Mouse (Mus musculus): ENCODE results near the gene A830031A19Rik.

Gene A830031A19Rik

DNA sequence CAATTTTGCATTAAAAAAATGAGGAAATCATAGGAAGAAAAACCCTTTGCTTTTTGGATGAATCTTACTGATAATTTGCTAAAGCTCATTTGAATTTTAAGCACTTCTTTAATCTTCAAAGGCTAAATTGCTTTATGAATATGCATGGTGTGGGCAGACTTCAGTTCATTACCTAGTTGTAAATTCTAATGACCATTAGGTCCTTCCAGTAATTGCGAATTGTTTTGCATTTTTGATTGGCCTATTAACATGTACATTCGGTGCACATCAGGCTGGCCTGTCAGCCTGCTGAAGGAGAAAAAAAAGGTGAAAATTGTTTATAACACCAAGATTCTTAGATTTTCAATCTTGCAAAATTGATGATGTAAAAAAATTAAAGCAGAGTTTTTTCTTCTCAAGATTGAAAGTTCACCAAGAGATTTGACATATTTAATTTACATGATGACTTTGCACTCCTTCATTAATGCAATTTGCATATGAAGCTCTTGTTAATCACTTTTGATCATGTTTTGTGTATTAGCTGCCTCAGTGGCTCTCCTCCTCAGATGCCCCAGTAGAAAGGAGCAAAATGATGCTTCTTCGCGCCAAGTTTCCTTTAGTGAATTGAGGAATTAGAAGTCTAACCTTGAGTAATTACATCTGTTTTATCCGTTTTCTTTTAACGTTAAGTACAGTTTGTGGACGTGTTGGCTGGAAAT is 21.0 kb upstream of the A830031A19Rik start:
- no peak for DNase-seq

DNA sequence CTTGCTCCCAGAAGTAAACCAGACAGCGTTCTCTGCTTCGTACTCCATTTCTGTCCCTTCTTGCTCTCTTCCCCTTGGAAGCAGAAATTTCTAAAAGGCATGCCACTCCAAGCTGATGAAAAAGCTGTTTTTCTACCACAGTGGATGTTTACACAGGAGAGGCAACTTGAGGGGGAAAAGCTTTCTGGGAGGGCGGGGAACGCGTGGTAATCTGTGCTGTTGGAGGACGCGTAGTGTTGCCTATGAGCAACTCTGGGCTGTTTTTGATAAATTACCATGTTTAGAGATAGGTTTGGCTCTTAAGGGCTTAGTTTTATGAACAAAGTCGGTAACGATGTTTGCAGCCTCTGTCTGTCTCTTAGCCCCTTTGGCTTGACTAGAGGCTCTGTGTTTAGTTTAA is 20.4 kb upstream of the A830031A19Rik start:
- no peak for DNase-seq

DNA sequence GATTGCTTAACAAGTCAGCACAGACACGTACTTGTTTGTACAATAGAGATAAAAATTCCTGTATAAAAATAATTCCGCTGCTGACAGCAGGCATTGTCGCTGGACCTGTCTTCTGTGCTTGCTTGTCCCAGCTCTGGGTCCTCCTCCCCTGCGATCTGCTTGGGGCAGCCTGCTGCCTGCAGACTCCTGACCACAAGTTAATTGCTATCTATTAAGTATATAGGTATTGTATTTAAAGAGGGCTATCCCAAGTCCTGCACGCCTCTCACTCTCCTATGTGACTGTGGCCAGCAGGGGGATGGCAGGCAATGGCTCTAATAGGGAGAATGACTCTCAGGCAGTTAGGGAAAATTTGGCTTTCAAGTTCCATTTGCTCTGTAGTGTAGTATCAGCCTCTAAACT is 19.2 kb upstream of the A830031A19Rik start:
- DNase-seq: no peak

DNA sequence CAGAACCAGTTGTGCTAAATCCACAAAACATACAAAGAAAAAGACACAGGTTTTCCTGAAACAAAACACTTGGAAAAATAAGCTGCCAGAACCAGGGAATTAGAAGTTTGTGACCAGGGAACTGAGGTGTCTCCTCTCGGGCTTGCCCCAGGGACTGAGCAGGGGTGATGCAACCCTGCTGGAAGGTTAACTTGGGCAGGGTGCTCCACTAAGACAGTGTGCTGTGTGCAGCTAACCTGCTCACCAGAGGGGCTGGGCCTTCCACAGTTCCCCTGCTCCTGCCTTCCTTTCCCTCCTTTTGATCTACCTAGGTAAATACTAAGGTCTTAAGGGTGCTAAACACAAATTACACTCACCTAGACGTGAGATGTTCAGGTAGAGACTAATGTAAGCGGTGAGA is 17.8 kb upstream of the A830031A19Rik start:
- no peak for DNase-seq

DNA sequence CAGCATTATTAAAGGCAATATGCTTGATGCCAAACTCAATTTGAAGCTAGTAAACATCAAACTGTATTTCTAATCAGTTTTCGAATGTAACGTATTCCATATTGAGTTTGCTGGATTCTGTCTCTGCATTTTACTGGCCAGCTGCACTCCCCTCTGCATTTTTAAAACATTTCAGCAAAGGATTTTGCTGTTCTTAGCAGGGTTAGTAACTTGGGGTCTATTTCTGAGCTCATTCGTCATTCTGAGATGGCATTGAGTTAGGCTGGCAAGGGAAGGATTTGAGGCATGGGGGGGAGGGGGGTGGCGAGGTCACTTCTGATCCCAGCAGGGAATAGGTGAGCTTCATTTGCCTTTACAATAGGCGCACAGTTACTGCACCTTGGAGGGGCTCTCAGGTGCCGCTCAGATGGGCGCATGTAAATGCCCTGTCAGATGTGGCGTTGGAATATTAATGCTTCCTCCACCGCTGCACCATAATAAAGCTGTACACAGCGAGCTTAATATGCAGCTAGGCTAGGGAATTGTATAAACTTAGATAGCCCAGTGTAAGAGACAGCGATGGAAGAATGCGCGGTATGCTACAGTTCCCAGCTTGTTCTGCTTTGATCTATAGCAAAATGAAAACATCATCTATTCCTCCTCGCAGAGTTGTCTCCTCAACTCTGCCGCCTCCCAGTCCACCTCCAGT is 16.7 kb upstream of the A830031A19Rik start:
- no peak for DNase-seq

DNA sequence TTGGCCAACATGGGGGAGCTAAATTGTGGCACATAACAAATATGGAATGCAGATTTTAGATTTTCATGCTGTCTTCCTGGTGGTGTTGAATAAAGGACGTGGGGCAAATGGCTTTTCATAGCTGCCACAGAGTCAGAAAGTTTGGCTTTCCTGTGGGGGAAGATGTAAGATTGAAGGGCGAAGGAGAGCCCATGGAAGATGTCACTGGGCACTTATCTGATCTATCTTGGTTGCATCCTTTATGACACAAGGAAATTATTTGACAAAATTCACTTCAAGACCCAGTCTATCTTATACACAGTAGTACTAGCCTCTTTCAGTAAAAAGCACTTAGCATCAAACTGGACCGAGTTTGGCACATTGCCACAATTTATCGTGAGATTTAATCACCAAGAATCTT is 15.6 kb upstream of the A830031A19Rik start:
- DNase-seq: no peak

DNA sequence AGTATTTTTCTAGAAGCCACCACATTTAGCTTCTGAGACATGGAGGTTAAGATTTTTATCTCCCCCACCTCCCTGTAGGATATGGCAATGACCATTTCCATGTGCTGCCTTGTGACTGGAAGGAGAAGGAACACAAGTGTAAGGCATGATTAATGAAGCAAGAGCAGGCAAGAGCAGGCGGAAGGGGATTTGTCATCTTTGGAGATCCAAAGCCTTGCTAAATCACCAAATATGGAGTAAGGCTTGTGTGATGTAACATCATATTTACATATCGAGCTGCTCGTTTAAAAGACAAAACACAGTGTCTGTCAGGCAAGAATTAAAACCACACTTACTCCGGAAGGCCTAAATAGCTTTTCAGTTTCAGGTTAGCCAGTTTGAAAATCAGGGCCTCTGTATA is 12.2 kb upstream of the A830031A19Rik start:
- no peak for DNase-seq

DNA sequence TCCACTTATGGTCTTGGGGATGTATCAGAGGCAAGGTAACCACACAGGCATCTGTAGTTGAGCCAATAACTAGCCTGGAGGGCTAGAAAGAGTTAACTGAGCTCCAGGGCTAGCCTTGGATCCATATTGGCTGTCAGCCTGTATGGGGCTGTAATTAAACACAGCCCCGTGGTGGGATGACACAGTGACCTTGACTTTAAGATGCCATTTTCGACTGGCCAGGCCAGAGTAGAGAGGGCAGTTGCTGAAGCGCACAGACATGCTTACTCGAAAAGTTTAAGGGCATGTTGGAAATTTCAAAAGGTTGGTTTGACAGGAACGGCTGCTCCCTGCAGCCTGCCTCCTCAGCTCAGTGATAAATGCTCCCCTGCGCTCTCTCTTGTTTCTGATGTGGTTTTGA is 11.1 kb upstream of the A830031A19Rik start:
- no peak for DNase-seq

DNA sequence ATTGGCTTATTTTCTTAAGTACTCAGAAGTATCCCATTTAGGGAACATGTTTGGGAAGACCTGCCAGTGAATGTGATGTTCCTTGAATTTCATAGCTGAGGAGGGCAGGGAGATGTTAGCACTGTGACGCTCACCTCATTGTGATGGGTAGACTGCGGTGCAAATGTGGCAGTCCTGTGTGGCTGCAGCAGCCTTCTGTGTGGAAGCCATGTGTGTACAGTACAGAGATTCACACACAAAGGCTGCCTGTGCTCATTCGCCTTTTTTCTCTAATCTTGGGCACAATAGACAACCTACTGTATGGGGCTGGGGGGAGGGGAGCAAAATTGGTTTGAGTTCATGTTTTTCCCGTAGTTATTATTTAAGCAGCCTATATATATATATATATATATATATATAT is 9.7 kb upstream of the A830031A19Rik start:
- DNase-seq: no peak

DNA sequence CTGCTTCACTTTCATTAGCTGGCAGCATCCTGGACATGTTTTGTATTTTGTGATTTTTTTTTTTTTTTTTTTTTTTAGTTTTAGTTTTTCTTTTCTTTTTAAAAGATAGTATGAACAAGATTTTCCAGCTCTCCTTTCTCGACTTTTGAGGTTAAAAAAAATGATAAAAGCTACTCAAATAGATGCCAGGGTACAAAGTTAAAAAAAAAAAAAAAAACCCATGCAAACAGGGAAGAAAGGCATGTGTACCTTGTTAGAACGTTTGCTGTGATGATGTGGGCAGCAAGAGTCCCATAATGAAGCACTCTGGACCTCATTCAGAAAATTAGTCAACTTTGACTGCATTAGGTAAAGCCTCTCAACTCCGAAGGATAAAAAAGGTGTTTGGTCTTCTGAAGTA is 9.2 kb upstream of the A830031A19Rik start:
- DNase-seq: no peak

DNA sequence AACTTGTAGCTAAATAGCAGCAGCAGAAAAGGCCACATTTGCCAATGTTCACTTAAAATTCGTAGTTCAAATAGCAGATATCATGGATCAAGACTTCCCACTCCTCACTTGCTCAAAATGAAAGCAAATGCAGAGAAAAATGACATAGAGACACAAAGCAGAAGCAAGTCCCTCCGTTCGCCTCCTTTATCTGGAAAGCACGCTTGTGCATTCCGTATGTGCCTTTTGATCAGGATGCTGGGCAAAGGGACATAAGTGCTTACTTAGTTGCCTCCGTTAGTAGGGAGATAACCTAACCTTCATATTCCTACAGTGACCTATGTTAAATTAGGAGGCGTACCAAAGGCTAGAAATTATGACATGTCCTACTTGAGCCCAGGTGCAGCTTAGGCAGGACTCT is 8.6 kb upstream of the A830031A19Rik start:
- DNase-seq: no peak

DNA sequence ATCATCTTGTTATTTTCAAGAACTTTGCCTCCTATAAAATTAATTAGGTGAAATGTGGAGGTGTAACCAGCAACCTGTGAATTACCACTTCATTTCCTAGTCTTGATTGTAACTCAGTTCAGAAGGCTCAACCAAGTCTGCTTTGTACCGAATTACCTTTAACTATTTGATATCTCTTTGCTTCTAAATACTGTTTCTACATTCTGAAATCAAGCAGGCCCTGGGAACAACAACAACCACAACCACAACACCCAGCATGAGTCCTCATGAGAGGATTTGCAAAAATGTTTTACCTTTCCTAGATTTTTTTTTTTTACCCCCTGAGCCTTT is 8.2 kb upstream of the A830031A19Rik start:
- DNase-seq: no peak

DNA sequence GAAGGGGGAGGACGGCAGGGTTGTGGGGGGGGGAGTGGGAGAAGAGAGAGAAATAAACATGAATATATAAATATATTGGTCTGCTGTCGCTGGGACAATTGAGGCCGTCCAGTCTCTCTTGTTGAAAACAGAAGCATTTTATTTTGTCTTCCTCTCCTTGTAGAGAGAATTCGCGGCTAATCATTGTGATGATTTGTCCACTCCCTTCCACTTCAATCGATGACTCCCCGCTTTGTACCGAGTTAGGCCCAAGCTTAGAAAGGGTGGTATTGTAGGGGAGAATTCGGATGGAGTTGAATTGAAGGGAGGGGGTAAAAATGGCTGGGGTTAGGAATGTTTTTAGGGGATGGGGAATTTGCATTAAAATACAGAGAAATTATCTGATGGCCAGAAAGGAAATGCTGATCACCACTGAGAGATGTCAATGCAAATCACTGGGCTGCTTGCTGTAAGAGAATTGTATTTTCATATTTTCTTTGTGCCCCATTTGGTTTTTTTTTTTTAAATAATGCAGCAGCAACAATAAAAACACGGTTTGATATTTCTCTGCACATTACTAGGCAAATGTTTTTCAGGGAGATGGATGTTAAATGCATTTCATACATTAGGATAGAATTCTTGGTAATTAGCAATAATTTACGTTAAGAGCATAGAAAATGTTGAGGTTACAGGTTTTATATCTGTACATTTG is 7.7 kb upstream of the A830031A19Rik start:
- DNase-seq: no peak

DNA sequence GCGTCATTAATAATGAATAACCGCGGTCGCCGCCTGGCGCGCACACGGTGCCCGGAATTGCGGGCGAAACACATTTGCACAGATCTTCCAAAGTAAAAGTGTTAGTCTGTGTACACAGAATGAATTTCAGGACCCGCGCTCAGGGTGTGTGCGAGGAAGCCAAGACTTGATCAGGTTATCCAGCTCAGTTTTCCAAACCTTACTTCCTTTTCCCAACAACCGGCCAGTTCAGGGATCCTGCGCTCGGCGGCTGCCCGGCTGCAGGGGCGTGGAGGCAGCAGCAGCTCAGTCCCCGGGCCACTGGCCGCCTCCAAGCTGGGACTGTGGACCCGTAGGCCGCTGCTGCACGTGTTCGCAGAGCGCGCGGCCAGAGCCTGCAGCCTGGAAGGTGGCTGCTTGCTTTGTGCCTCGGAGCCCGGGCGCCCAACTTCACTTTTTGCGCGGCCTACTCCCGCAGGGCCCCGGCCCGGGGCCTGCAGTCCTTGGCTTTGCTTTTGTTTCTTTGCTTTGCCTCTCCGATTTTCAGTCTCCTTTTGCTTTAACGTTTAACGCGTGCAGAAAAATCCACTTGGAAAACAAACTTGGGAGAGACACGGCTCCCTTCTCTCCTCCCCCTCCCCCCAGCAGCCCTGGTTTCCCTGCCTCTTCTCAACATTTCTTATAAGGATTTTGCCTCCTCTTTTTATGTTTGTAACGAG is 7.0 kb upstream of the A830031A19Rik start:
- DNase-seq: no peak

DNA sequence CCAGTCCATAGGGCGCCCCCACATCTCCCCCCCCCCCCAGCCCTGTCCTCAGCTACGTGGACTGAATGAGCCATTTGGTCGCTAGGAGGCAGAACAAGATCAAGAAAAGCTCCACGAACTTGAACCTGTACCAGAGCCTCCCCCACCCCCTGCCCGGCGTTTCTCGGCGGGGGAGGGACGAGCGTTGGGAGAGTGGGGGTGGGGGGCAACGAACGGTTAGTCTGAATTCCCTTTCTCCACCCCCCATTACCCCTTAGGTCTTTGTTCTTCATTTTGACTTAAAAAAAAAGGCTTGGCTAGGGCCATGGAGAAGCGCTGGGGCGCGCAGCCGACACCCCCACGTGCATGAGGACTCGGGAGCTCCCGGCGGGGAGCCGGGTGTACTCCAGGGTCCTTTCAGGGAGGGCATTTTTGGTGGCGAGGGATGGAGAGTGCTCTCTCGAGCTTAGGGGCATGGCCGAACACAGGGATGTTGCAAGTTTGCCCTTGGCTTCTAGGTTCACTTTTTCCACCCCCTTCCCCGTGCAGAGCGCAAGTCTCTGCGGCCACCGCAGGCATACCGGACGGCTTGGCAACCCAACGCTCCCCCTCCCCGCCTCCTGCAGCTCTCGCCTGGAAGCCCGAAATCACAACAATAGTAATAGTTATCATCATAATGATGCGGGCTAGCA is 6.3 kb upstream of the A830031A19Rik start:
- DNase-seq: peak in 1 of 2 experiments; percentile 27

DNA sequence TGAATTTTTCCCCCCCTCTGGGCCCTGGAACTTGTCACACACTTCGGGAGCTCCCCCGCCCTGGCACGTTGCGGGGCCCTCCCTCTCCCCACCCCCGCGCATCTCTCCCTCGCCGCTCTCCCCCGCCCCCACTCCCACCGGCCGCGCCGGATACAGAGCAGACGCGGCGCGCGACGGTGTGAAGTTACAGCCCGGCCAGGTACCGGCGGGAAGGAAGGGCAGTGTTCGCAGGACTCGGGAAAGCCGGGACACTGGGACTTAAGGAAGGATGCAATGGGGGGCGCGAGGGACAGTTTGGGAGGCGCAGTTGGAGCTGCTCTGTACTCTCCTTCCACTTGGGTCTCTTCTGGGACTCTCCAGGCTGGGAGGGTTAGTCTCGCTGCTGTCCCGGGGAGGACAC is 5.7 kb upstream of the A830031A19Rik start:
- DNase-seq: peak; percentile 19 to 20

DNA sequence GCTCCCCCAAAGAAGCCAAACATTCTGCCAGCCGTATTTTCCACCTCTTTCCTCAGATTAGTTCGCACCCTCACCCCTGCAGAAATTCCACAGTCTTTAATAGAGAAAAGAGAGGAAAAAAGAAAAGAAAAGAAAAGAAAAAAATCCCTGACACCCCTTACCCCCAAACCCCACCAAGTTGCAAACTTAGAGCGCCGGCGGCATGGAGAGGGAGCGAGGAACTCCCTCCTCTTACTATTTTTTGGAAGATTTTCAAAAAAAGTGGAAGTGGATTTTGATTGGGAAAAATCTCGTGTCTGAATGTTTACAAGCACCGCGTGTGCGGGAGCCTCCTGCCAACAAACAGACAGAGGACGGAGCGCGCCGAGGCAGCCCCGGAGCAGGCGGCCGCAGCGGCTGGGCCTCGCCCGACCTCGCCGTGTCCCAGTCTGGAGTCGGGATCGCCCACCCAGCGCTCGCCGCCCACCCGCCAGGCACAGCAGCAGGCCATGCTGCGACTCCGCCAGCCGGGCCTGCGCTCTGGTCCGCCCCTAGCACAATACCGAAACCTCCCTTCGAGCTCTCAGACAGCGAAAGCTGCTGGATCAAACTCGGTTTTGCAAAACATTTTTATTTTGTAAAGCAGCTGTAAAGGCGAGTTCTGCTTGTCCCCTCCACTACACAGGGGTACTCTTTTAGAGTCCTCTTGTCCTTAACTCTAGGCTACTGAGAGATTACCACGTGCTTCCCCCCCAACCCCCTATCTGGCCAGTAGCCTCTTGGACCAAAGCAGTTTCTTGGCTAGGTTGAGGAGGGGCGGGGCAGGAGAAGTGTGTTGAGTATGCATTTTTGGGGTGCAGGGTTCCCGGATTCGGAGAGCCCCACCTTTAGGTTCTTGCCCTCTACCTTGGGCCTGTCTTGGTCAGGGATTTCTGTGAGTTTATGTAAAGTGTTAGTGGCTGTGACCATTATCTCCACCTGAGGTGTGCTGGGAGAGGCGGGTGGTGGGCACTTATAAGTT is 4.8 kb upstream of the A830031A19Rik start:
- peak in 1 of 2 experiments; percentile 10 for DNase-seq

DNA sequence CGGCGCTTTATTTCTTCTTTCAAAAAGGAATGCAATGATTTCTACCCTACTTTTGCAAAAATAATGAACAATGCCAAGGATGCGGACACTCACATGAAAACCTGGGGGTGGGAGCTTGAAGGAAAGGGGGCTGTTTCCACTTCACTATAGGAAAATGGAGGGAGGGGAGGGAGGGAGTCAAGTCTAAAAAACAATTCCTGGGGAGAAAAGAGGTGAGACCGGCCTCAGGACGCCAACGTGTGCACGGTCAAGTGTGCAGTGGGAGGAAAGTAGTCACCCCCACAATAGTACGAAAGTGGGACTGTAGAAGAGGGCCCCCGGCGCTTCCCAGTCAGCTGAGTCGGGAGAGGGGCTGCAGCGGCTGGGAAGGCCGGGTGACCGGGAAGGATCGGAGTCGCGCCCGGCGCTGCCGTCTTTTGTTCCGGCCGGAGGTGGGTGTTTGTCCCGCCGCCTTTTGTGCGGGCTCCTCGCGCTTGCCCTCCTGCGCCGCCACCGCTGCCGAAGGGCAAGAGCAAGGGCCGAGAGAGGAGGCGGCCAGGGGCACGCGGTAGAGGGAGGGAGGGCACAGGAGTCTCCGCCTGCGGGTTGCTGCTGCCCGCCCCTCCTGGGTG is 4.0 kb upstream of the A830031A19Rik start:
- no peak for DNase-seq

DNA sequence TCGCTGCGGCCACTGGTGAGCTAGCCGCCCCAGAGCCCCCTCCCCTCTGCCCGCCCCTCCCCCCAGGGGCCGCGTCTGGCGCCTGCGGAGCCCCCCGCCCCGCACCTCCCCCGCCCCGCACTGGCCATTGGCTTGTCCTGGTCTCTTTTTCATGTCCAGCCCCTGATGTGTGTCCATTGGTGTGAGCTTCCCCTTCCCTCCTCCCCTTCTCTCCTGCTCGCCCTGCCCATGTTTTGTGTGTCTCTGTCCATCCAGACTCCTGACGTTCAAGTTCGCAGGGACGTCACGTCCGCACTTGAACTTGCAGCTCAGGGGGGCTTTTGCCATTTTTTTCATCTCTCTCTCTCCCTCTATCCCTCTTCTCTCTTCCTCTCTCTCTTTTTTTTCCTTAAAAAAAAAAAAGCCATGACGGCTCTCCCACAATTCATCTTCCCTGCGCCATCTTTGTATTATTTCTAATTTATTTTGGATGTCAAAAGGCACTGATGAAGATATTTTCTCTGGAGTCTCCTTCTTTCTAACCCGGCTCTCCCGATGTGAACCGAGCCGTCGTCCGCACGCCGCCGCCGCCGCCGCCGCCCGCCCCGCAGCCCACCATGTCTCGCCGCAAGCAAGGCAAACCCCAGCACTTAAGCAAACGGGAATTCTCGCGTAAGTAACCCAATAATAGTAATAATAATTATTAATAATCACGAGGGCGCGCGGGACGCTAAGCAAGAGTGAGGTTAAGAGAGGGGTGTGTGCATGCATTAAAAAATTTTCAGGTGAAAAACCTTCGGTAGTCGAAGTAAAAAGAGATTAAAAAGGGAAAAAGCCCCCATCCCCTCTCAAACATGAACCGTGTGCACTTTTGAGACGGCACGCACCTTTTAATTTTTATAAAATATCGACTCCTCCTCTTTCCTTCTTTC is 3.2 kb upstream of the A830031A19Rik start, which contains the start of gene Bcl11a:
Bcl11a (plus strand) TSS at position 262 of the 911 bp plus-strand sequence.
- peak in 1 of 2 experiments; percentile 6 for DNase-seq

All from thymus, adult 18-20 months (tissue).